Mouse (Mus musculus): ENCODE data around the gene Nrd1.

DNA sequence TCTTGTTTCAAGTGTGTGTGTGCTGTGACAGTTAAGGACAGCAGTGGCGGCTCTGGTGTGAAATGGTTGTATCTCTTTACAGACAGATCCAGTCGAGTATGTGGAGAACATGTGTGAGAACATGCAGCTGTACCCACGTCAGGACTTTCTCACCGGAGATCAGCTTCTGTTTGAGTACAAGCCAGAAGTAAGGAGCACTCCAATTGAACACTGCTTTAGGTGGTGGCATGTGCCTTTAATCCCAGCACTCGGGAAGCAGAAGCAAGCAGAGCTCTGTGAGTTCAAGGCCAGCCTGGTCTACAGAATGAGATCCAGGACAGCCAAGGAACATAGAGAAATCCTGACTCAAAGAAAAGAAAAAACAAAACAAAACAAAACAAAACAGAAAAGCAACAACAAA is 42.8 kb downstream of the Nrd1 start:
- TF ChIP-seq CTCF (IDR thresholded peaks at IDR 0.05; ENCODE audit: insufficient read depth, low read depth, low read length) (no peak), POLR2A (IDR thresholded peaks at IDR 0.05; ENCODE audit: insufficient read depth, low read depth, low read length) (no peak)

Measured in olfactory bulb, adult 2 months (tissue).